Mouse (Mus musculus): ENCODE measurements around the gene Mboat7. TPM values are rescaled to one million over a fixed set of nuclear protein-coding genes. Genes with fewer than 3 reads are reported as not detected.
A peak's percentile ranks its signal among the peaks of the same experiment; 100 is the strongest.

Gene Mboat7
- polyA plus RNA-seq, 1 experiment, result 82.2 TPM

- Histone ChIP-seq H3K4me3 (ENCODE audit: insufficient read depth, low read length) (peak overlapping the region; percentile 80), H3K4me1 (ENCODE audit: control insufficient read depth, insufficient read depth, low read length) (no peaks in the 10 kb centered on the region; the same call in 1 of the 2 replicates), H3K27ac (ENCODE audit: insufficient read depth, low read length) (peak overlapping the region; percentile 91)
- TF ChIP-seq POLR2A (IDR thresholded peaks at IDR 0.05; ENCODE audit: low read depth, low read length), result peak; percentile 55; the same call in 1 of the 2 replicates
- TF ChIP-seq CTCF (IDR thresholded peaks at IDR 0.05; ENCODE audit: borderline replicate concordance, insufficient read depth, low read length), result no peak
These were observed 989 bp upstream of the Mboat7 start for GRCm38 (mm10) chr7:3694076-3694948.

GRCm38 (mm10) chr7:3693809-3694075 lies 419 bp upstream of the Mboat7 start:
- TF ChIP-seq CTCF (IDR thresholded peaks at IDR 0.05; ENCODE audit: borderline replicate concordance, insufficient read depth, low read length), result no peak
- TF ChIP-seq POLR2A (IDR thresholded peaks at IDR 0.05; ENCODE audit: low read depth, low read length), result peak; percentile 97; the same call in 1 of the 2 replicates
- peak overlapping the region; percentile 80 for H3K4me3 ChIP-seq (ENCODE audit: insufficient read depth, low read length)
- H3K4me1 ChIP-seq (ENCODE audit: control insufficient read depth, insufficient read depth, low read length), result no peaks in the 10 kb centered on the region; the same call in 1 of the 2 replicates
- H3K27ac ChIP-seq (ENCODE audit: insufficient read depth, low read length), result peak overlapping the region; percentile 91

GRCm38 (mm10) chr7:3692382-3692986 lies 839 bp downstream of the Mboat7 start, which contains the start of gene Tsen34:
Gene Tsen34, plus strand, starts transcription at chr7:3692863.
- TF ChIP-seq POLR2A (IDR thresholded peaks at IDR 0.05; ENCODE audit: low read depth, low read length) (peak; percentile 77), CTCF (IDR thresholded peaks at IDR 0.05; ENCODE audit: borderline replicate concordance, insufficient read depth, low read length) (no peak)
- Histone ChIP-seq H3K27ac (ENCODE audit: insufficient read depth, low read length) (peak within 1 kb of the TSS; percentile 91), H3K4me1 (ENCODE audit: control insufficient read depth, insufficient read depth, low read length) (no peaks in the 10 kb centered on the region; the same call in 1 of the 2 replicates), H3K4me3 (ENCODE audit: insufficient read depth, low read length) (peak within 1 kb of the TSS; percentile 80)

DNA sequence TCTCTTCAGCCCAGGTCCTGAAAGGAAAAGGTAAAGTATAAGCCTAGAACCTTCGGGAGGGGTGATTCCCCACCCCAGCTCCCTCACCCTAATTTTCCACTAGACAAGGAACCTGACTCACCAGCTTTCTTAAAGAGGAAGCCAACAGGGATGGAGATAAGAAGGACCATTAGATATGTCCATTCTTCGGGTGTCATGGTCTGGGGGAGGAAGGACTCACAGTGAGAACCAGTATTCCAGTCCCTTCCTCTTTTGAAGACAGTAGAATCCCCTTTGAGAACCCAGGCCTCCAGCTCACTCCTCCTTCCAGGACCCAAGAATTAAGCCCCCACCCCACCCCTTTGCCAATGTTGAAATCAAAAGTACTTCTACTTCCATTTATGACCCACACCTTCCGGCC lies 1.4 kb downstream of the Mboat7 start:
- H3K27ac ChIP-seq (ENCODE audit: insufficient read depth, low read length), result peak overlapping the region; percentile 91; the same call in 1 of the 2 replicates

DNA sequence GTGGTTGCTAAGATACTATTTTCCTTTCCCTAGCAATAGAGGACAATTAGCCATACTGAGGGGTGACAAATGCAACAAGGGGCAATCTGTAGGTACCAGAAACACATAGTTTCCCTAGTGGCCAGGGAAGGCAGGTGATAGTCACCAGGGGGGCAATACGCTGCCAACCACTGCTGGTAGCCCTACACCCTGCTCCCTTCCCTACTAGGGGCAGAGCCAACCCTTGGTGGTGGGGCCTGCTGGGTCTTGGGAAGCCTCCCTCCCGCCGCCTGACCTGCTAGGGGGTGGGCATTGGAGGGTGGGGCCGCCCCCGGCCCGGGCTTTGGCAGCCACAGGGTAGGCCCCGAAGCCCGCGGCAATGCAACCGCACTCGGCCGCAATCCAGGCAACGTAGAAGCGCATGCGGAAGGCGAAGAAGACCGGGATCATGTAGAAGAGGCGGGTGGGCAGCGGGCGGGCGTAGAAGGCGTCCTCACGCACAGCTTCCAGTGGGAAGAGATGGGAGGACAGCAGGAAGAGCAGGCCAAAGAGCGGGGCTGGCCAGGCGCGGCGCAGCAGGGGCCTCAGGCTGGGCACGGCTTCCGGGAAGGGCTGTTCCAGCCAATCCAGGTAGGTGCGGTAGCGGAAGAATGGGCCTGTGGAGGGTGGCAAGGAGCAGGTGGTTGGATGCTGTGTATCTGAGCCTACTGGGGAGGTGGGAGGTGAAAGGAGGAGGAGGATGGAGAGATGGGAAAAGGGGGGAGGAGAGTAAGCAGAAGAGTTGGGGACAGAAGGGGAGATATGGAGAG lies 7.7 kb downstream of the Mboat7 start:
- no peak overlapping the region for H3K4me3 ChIP-seq (ENCODE audit: insufficient read depth, low read length)
- TF ChIP-seq POLR2A (IDR thresholded peaks at IDR 0.05; ENCODE audit: low read depth, low read length), result no peak
- no peak for TF ChIP-seq CTCF (IDR thresholded peaks at IDR 0.05; ENCODE audit: borderline replicate concordance, insufficient read depth, low read length)
- no peak overlapping the region for H3K27ac ChIP-seq (ENCODE audit: insufficient read depth, low read length)
- no peaks in the 10 kb centered on the region for H3K4me1 ChIP-seq (ENCODE audit: control insufficient read depth, insufficient read depth, low read length)

More for the DNA sequence above, 1.4 kb downstream of the Mboat7 start:
- no peaks in the 10 kb centered on the region; the same call in 1 of the 2 replicates for H3K4me1 ChIP-seq (ENCODE audit: control insufficient read depth, insufficient read depth, low read length)
- TF ChIP-seq CTCF (IDR thresholded peaks at IDR 0.05; ENCODE audit: borderline replicate concordance, insufficient read depth, low read length) (no peak), POLR2A (IDR thresholded peaks at IDR 0.05; ENCODE audit: low read depth, low read length) (no peak)
- H3K4me3 ChIP-seq (ENCODE audit: insufficient read depth, low read length), result peak overlapping the region; percentile 80

GRCm38 (mm10) chr7:3684698-3685097 lies 8.6 kb downstream of the Mboat7 start:
- no peak overlapping the region for H3K4me3 ChIP-seq (ENCODE audit: insufficient read depth, low read length)
- H3K27ac ChIP-seq (ENCODE audit: insufficient read depth, low read length), result no peak overlapping the region
- TF ChIP-seq CTCF (IDR thresholded peaks at IDR 0.05; ENCODE audit: borderline replicate concordance, insufficient read depth, low read length) (no peak), POLR2A (IDR thresholded peaks at IDR 0.05; ENCODE audit: low read depth, low read length) (no peak)

DNA sequence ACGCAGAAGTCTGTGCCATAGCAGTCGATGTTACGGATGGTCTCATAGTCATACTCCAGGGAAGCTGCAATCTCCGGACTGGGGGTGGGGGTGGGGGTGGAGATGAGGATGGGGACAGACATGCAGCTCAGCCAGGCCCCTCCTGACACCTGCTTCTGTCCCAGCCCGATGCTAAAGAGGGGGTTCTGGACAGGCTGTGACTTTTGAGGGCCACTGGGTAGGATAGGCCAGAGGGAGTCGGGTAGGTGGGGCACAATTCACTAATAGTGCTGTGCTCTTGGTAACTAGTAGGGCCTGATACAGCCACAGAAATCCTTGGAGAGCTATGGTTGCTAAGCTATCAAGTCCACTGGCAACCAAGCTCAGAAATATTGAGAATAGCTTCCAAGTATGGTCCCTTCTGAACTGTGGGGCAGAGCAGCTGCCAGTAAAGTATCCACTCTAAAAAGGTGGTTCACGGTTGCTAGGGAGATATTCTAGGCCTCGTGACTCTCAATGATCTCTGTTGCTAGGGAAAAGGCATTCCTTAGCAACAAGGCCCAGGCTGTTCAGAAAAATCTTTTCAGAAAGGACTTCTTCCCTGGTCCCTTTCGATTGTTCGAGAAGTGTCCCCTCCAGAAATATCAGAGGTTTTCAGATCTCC lies 9.3 kb downstream of the Mboat7 start:
- no peaks in the 10 kb centered on the region for H3K4me1 ChIP-seq (ENCODE audit: control insufficient read depth, insufficient read depth, low read length)
- H3K27ac ChIP-seq (ENCODE audit: insufficient read depth, low read length), result no peak overlapping the region
- no peak overlapping the region for H3K4me3 ChIP-seq (ENCODE audit: insufficient read depth, low read length)
- no peak for TF ChIP-seq POLR2A (IDR thresholded peaks at IDR 0.05; ENCODE audit: low read depth, low read length)
- TF ChIP-seq CTCF (IDR thresholded peaks at IDR 0.05; ENCODE audit: borderline replicate concordance, insufficient read depth, low read length), result no peak

More at GRCm38 (mm10) chr7:3684698-3685097, 8.6 kb downstream of the Mboat7 start:
- H3K4me1 ChIP-seq (ENCODE audit: control insufficient read depth, insufficient read depth, low read length), result no peaks in the 10 kb centered on the region

GRCm38 (mm10) chr7:3677342-3677741 lies 16.0 kb downstream of the Mboat7 start, which contains the start of gene Tmc4:
Gene Tmc4, minus strand, starts transcription at chr7:3677553.
- no peak within 1 kb of the TSS for H3K27ac ChIP-seq (ENCODE audit: insufficient read depth, low read length)
- TF ChIP-seq CTCF (IDR thresholded peaks at IDR 0.05; ENCODE audit: borderline replicate concordance, insufficient read depth, low read length), result no peak
- TF ChIP-seq POLR2A (IDR thresholded peaks at IDR 0.05; ENCODE audit: low read depth, low read length), result no peak

GRCm38 (mm10) chr7:3676371-3676770 lies 17.0 kb downstream of the Mboat7 start:
- Histone ChIP-seq H3K4me3 (ENCODE audit: insufficient read depth, low read length) (no peak overlapping the region), H3K27ac (ENCODE audit: insufficient read depth, low read length) (no peak overlapping the region), H3K4me1 (ENCODE audit: control insufficient read depth, insufficient read depth, low read length) (no peaks in the 10 kb centered on the region)
- no peak for TF ChIP-seq POLR2A (IDR thresholded peaks at IDR 0.05; ENCODE audit: low read depth, low read length)
- TF ChIP-seq CTCF (IDR thresholded peaks at IDR 0.05; ENCODE audit: borderline replicate concordance, insufficient read depth, low read length), result no peak

More at GRCm38 (mm10) chr7:3677342-3677741, 16.0 kb downstream of the Mboat7 start, which contains the start of gene Tmc4:
- Histone ChIP-seq H3K4me1 (ENCODE audit: control insufficient read depth, insufficient read depth, low read length) (no peaks in the 10 kb centered on the region), H3K4me3 (ENCODE audit: insufficient read depth, low read length) (no peak within 1 kb of the TSS)

All from embryonic fibroblast, embryonic 13.5 days (primary cell).